Mouse (Mus musculus) liver, embryonic 14.5 days (tissue): ENCODE data around the gene Inka1.

Experiments used
- CTCF ChIP-seq: IDR thresholded peaks from 2 replicates; pipeline ENCODE4 v1.5.1; 2016; ENCODE audit warnings: antibody characterized with exemption, low read depth, control low read depth
- EP300 ChIP-seq: IDR thresholded peaks from 2 replicates; pipeline ENCODE4 v1.6.1; 2016; ENCODE audit warnings: antibody characterized with exemption, low read depth

GRCm38 (mm10) chr9:107947241-107948194 lies 38.2 kb downstream of the Inka1 start:
- TF ChIP-seq CTCF (no peak), EP300 (no peak)
